Mouse (Mus musculus): ENCODE results near the gene Glb1l2. TPM values are rescaled to one million over a fixed set of nuclear protein-coding genes. Genes with fewer than 3 reads are reported as not detected.
A peak's percentile ranks its signal among the peaks of the same experiment; 100 is the strongest.

Glb1l2 gene
- 5.8 and 6.0 TPM in 2 replicates for polyA plus RNA-seq (2016; fragmentation: Nextera tagmentation; extraction: Ambion mirVana)

DNA sequence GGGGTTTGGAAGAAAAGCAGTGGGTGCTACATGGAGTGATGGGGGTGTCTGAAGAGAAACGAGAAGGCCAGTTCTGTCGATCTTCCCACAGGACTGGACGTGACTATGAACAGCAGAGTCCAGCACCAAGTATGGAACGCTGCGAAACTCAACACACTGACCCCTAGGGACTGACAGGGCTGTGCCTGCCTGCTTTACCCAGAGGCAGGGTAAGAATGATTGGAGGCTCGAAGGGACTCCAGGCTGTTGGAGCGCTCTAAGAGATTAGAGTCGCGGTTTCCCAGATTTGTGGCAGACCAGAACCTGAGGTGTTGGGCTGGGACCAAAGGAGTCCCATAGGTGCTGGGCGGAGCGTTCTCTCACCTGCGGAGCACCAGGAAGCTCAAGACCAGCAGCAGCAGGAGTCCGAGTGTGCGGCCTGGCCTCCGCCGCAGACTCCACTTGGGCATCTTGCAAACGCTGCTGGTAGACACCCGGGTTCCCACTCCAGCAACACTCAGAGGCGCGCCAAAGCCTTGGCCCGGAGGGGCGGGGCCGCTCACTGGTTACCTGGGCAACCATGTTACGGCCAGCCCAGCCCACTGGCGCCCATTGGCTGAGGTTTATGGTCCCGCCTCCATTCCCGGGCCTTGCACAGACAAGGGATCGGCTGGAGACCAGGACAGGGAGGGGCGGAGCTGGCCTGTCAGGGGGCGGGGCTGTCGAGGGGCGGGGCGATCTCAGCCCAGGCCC is at the start of gene Glb1l2:
Gene Glb1l2, minus strand, starts transcription at position 534 of the 732 bp plus-strand sequence.
- H3K4me1 ChIP-seq, result peaks cover 22% of the 10 kb centered on the region
- DNase-seq (ENCODE audit: low spot score), result peak; percentile 98
- H3K4me3 ChIP-seq, result peak within 1 kb of the TSS; percentile 65
- no peaks in the 10 kb centered on the region for H3K27me3 ChIP-seq (ENCODE audit: low read depth, poor library complexity, severe bottlenecking)
- WGBS, result 2% methylated on average over 33 of the region's 33 CpGs
- no peaks in the 10 kb centered on the region for H3K9me3 ChIP-seq (replicated peaks)
- peak within 1 kb of the TSS; percentile 86 for H3K27ac ChIP-seq (replicated peaks)
- no peaks in the 10 kb centered on the region for H3K36me3 ChIP-seq

DNA sequence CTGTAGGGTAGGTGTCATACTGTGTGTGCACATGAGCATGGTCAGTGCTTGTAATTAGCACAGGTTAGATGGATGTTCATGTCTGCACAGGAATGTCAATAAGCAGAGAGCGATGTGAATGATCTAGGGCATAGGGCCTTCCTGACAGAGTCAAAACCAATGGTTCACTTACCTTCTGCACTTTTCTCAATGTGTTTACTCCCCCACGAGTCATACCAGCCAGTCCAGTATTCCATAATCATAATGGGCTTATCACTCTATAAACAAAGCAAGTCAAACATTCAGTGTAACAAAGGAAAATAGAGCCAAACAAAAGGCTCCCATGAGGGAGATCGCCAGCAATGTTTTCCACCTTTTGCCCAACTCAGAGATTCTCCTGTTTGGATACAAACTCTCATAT is 24.8 kb upstream of the Glb1l2 start:
- Histone ChIP-seq H3K27ac (replicated peaks) (no peak overlapping the region), H3K4me3 (no peak overlapping the region), H3K36me3 (no peaks in the 10 kb centered on the region), H3K27me3 (ENCODE audit: low read depth, poor library complexity, severe bottlenecking) (no peaks in the 10 kb centered on the region), H3K9me3 (replicated peaks) (no peaks in the 10 kb centered on the region), H3K4me1 (no peaks in the 10 kb centered on the region; the same call in 1 of the 2 replicates)
- no peak for DNase-seq (ENCODE audit: low spot score)
- WGBS, result 84% methylated on average over 3 of the region's 3 CpGs

DNA sequence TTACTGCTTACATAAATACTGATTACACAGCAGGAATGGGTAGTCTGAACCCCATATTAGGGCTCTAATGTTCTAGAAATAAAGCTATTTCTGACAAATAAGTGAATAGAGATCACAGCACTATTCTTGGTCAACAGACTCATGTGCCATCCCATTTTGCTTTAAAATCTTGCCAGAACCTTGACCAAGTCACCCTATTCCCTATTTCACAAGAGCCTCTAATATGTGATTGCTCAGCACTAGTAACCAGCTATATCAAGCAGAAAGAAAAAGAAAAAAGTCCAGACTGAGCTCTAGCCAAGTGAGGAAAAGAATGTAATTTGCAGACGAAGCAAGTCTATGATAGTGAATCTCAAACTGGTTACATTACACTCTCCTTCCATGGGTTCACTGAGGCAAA is 13.7 kb upstream of the Glb1l2 start:
- no peak overlapping the region for H3K27ac ChIP-seq (replicated peaks)
- no peaks in the 10 kb centered on the region for H3K4me1 ChIP-seq
- no peaks in the 10 kb centered on the region for H3K9me3 ChIP-seq (replicated peaks)
- no peaks in the 10 kb centered on the region for H3K36me3 ChIP-seq
- no peaks in the 10 kb centered on the region for H3K27me3 ChIP-seq (ENCODE audit: low read depth, poor library complexity, severe bottlenecking)
- H3K4me3 ChIP-seq, result no peak overlapping the region
- DNase-seq (ENCODE audit: low spot score), result no peak
- WGBS, result 76% methylated on average over 1 of the region's 1 CpGs

DNA sequence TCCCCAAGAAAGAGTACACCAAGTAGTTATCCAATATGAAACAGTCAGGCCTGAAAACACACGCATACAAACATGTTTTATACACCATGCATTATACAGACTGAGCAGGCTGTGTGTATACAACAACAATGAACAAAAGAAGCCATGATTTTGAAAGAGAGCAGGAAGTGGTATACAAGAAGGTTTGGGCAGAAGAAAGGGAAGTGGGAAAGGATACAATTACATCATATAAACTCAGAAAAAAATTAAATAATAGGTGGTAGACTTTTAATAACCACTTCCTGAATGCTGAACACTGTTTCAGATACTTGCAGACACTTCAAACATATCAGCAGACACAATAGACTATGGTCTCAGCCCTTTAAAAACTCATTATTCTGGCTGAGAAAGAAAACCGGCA is 2.5 kb upstream of the Glb1l2 start:
- WGBS, result 90% methylated on average over 2 of the region's 2 CpGs

DNA sequence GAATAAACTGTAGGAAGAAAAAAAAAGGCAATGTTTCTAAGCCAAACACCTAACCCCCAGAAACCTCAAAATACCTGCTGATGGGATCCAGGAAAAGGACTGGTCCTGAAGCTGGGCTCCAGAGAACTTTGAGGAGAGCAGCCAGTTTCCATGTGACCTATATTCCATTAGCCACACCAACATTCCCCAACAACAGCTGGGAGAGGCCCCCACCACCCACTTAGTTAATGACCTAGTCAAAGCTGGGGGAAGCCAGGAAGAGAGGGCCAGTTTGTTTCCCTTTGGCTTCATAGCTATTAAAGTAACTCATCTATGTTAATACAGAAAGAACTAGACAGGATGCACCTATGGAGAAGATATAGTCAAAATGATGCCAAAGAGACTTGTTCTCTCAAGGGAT is 1.9 kb downstream of the Glb1l2 start:
- Histone ChIP-seq H3K9me3 (replicated peaks) (no peaks in the 10 kb centered on the region), H3K27ac (replicated peaks) (no peak overlapping the region), H3K4me1 (peaks cover 22% of the 10 kb centered on the region), H3K27me3 (ENCODE audit: low read depth, poor library complexity, severe bottlenecking) (no peaks in the 10 kb centered on the region), H3K4me3 (no peak overlapping the region), H3K36me3 (no peaks in the 10 kb centered on the region)
- no peak for DNase-seq (ENCODE audit: low spot score)

More for the DNA sequence above, 2.5 kb upstream of the Glb1l2 start:
- Histone ChIP-seq H3K36me3 (no peaks in the 10 kb centered on the region), H3K9me3 (replicated peaks) (no peaks in the 10 kb centered on the region), H3K27me3 (ENCODE audit: low read depth, poor library complexity, severe bottlenecking) (no peaks in the 10 kb centered on the region), H3K27ac (replicated peaks) (no peak overlapping the region), H3K4me3 (no peak overlapping the region), H3K4me1 (peaks cover 19% of the 10 kb centered on the region)
- DNase-seq (ENCODE audit: low spot score), result no peak

DNA sequence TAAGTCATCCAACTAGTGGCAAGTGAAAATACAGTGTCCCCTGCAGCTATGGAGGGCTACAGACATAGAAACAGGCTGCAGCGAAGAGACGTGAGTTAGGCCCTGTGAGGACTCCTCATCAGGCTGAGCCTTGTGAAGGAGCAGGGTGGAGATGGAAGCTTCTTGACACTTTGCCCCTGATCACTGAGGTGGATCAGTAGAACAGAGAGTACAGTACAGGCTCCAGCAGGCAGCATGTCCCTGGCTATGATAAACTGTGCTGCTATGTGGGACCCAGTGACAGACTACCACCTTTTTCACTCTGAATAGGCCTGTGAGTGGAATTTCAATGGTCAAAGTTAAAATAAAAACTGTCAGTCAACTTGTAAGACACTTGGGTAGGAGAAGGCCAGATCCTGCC is 5.9 kb downstream of the Glb1l2 start:
- Histone ChIP-seq H3K4me1 (peaks cover 8% of the 10 kb centered on the region), H3K36me3 (no peaks in the 10 kb centered on the region), H3K27ac (replicated peaks) (no peak overlapping the region), H3K27me3 (ENCODE audit: low read depth, poor library complexity, severe bottlenecking) (no peaks in the 10 kb centered on the region), H3K9me3 (replicated peaks) (no peaks in the 10 kb centered on the region), H3K4me3 (no peak overlapping the region)
- WGBS, result 97% methylated on average over 2 of the region's 2 CpGs
- no peak for DNase-seq (ENCODE audit: low spot score)

DNA sequence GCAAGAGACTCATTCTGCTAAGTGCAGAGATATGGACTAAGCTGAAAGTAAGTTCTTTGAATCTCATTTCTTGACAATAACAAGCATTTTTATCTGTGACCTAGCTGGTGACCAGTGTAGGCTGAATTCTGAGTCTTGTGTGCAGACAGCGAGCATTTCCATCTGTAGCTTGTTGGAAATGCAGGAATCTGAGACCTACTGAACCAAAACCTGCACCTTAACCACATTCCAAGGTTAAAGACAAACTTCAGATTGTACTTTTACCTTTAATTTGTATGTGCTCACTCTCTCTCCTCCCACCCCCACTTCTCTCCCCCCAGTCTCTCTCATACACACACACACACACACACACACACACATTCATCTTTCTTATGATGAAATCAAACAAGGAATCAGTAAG is 7.5 kb downstream of the Glb1l2 start:
- no peak overlapping the region for H3K4me3 ChIP-seq
- no peak overlapping the region for H3K27ac ChIP-seq (replicated peaks)
- H3K36me3 ChIP-seq, result no peaks in the 10 kb centered on the region
- WGBS, result 92% methylated on average over 1 of the region's 1 CpGs
- H3K27me3 ChIP-seq (ENCODE audit: low read depth, poor library complexity, severe bottlenecking), result no peaks in the 10 kb centered on the region
- no peak for DNase-seq (ENCODE audit: low spot score)
- H3K9me3 ChIP-seq (replicated peaks), result no peaks in the 10 kb centered on the region
- peaks cover 2% of the 10 kb centered on the region; the same call in 1 of the 2 replicates for H3K4me1 ChIP-seq

DNA sequence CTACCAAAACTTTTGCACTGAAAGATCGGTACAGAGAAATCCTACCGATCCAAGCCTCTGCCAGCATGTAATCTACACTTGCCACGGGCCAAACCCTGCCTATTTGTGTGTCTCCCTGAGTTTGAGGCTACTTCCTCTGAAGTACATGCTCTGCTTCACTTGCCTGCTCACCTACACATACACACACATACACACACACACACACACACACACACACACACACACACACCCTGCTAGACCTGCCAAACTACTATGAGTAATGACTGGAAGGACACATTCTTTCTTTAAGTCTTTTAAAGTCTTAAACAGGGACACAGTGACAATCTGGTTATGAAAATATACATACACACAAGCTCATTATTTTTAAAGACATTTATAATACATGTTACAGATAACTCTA is 8.1 kb downstream of the Glb1l2 start:
- Histone ChIP-seq H3K4me3 (no peak overlapping the region), H3K4me1 (no peaks in the 10 kb centered on the region), H3K36me3 (no peaks in the 10 kb centered on the region), H3K27ac (replicated peaks) (no peak overlapping the region), H3K27me3 (ENCODE audit: low read depth, poor library complexity, severe bottlenecking) (no peaks in the 10 kb centered on the region), H3K9me3 (replicated peaks) (no peaks in the 10 kb centered on the region)
- 94% methylated on average over 3 of the region's 3 CpGs for WGBS
- DNase-seq (ENCODE audit: low spot score), result no peak

DNA sequence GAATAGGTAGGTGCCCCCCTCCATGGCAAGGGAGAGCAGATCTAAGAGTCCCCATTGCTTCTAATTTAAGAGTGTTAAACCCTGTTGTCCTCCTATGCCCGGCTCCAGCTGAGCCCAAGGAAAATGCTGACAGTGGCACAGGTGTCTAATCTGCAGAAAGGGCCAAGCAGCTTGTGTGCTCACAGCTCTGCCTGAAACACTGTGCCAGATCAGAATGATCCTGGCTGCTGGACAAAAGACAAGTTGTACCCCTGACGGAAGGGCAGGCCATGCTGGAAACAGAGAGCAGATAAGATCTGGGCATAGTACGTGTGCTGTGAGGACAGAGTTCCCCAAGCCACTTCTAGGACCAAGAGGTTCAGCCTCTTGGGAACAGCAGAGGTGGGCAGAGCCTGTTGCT is 13.4 kb downstream of the Glb1l2 start:
- Histone ChIP-seq H3K4me3 (no peak overlapping the region), H3K27me3 (ENCODE audit: low read depth, poor library complexity, severe bottlenecking) (no peaks in the 10 kb centered on the region), H3K9me3 (replicated peaks) (no peaks in the 10 kb centered on the region), H3K4me1 (no peaks in the 10 kb centered on the region), H3K27ac (replicated peaks) (no peak overlapping the region), H3K36me3 (no peaks in the 10 kb centered on the region)
- WGBS, result 78% methylated on average over 3 of the region's 3 CpGs
- DNase-seq (ENCODE audit: low spot score), result no peak

DNA sequence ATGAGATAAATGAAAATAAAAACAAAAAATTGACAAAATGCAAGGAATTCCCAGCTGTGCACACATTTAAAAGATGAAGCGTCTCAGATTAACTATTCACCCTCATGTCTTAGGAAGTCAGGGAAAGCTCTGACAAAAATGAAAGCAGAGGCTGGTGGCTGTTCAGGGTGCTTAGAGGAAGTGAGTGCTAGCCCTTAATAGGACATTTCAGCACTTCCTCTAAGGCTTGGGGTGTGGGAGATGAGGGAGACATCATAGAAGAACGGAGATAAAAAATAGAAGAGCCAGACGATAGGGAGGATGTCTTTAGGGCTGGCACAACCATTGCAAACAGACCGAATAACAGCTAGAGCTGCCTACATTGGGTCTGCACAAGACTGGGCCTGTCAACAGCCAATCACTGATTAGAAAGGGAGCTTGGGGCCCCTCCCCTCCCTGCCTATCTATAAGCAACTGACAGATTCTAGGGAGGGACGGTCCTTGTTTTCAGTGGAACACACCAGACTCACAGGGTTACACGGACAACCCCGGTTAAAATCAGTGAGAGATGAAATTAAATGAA is 22.8 kb downstream of the Glb1l2 start:
- Histone ChIP-seq H3K4me3 (no peak overlapping the region), H3K27me3 (ENCODE audit: low read depth, poor library complexity, severe bottlenecking) (no peaks in the 10 kb centered on the region), H3K4me1 (peaks cover 5% of the 10 kb centered on the region; the same call in 1 of the 2 replicates), H3K36me3 (no peaks in the 10 kb centered on the region), H3K9me3 (replicated peaks) (no peaks in the 10 kb centered on the region), H3K27ac (replicated peaks) (no peak overlapping the region)
- 73% methylated on average over 7 of the region's 7 CpGs for WGBS
- no peak for DNase-seq (ENCODE audit: low spot score)

DNA sequence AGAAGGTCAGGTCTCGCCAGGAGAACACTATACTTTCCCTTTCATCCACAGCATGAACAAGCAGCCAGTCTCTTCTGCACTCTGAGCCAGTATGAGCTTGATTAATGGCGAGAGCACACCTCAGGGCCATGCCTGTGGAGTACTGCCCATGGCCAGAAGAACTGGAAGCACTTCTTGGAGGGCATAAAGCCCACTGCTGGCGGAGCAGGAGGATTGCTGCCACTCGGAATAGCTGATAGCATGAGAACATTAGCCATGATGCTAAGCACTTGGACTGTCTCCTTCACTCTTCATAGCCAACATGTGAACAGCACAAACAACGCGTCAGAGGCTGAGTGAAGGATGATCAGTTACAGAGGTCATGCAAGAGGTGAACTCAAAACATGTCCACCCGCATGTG is 27.8 kb downstream of the Glb1l2 start:
- 89% methylated on average over 7 of the region's 7 CpGs for WGBS

DNA sequence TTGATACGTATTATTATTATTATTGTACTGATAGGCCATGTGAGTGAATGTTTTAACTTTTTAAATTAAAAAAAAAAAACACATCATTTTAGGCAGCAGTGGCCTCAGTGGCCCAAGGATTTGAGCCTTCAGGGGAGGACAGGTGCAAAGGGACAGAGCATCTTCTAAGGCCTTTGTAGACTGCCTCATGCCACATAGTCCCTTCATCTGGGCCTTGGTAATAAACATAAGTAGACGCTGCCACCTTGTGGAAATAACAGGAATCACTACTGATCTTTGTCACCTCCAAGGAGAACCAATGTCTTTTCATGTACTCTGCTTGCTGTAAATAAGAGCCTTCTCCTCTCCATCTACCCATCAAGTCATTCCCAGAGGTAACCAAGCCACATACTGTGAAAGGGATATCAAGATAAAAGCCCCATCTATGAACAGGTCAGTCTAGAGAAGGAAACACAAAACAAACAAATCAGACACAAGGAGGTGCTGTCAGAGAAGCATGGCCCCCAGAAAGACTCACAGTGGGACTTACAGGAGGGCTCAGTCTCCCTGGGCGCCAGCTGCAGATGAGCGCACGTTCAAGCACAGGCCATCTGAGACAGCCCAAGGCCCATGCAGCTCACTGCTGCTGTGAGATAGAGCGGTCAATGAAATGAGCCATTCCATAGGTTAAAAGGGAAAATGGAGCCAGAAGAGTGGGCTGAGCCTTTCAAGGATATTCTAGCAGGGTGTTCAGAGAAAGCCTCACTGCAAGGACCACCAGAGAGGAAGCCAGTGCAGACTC is 30.0 kb downstream of the Glb1l2 start:
- H3K4me3 ChIP-seq, result no peak overlapping the region
- peak; percentile 36 for DNase-seq (ENCODE audit: low spot score)
- no peaks in the 10 kb centered on the region for H3K27me3 ChIP-seq (ENCODE audit: low read depth, poor library complexity, severe bottlenecking)
- no peaks in the 10 kb centered on the region for H3K36me3 ChIP-seq
- 65% methylated on average over 6 of the region's 6 CpGs for WGBS
- H3K4me1 ChIP-seq, result no peaks in the 10 kb centered on the region
- H3K27ac ChIP-seq (replicated peaks), result no peak overlapping the region
- H3K9me3 ChIP-seq (replicated peaks), result no peaks in the 10 kb centered on the region

More for the DNA sequence above, 27.8 kb downstream of the Glb1l2 start:
- DNase-seq (ENCODE audit: low spot score), result no peak
- Histone ChIP-seq H3K4me1 (peaks cover 1% of the 10 kb centered on the region; the same call in 1 of the 2 replicates), H3K27me3 (ENCODE audit: low read depth, poor library complexity, severe bottlenecking) (no peaks in the 10 kb centered on the region), H3K27ac (replicated peaks) (no peak overlapping the region), H3K9me3 (replicated peaks) (no peaks in the 10 kb centered on the region), H3K4me3 (no peak overlapping the region), H3K36me3 (no peaks in the 10 kb centered on the region)

DNA sequence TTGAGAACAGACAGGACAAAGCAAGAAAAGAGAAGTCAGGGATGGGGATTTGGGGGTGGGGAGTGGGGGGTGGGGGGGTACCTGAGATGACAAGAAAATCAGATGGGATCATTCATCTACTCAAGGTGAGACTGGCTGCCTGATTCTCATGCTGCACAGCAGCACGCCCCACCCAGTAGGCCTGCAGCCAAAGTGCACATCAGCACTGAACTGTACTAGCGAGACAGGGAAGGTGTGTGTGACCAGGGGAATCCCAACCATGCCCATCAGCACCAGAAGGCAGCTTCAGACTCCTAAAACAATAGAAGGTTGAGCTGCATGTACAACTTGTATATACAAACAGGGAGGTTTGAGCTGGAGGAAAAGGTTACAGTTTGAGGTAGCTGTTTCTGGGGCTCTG is 30.6 kb downstream of the Glb1l2 start:
- WGBS, result 92% methylated on average over 2 of the region's 2 CpGs
- no peaks in the 10 kb centered on the region for H3K4me1 ChIP-seq
- no peaks in the 10 kb centered on the region for H3K9me3 ChIP-seq (replicated peaks)

More for the DNA sequence above, 30.6 kb downstream of the Glb1l2 start:
- H3K27ac ChIP-seq (replicated peaks), result peak overlapping the region; percentile 42; the same call in 1 of the 2 replicates
- DNase-seq (ENCODE audit: low spot score), result no peak
- H3K27me3 ChIP-seq (ENCODE audit: low read depth, poor library complexity, severe bottlenecking), result no peaks in the 10 kb centered on the region
- H3K36me3 ChIP-seq, result no peaks in the 10 kb centered on the region
- H3K4me3 ChIP-seq, result no peak overlapping the region
